ENCODE assay signal across 8 mouse cellular contexts in genomic region chr1:152799897-152800296, GRCm38 (mm10). TPM values are rescaled to one million over a fixed set of nuclear protein-coding genes. Genes with fewer than 3 reads are reported as not detected.
DNase-seq lines count a peak whose midpoint lies in the region; ATAC-seq lines count a peak whose summit lies in the region.

Ncf2 (plus strand) TSS chr1:152800194.

- ATAC-seq in lung, embryonic 16.5 days (ENCODE audit: low read depth) = peak; percentile 94
- peak; percentile 77; the same call in 1 of the 2 replicates for ATAC-seq in forebrain, embryonic 12.5 days (ENCODE audit: low FRiP score)
- ATAC-seq in neutrophil, adult 5-6 weeks (ENCODE audit: extremely low read depth, insufficient number of reproducible peaks, low FRiP score, poor library complexity, severe bottlenecking) = no peak

- no peaks in the 10 kb centered on the region for H3K36me3 ChIP-seq in lung, embryonic 16.5 days (ENCODE audit: control insufficient read depth, insufficient read depth, low read length)
- H3K36me3 ChIP-seq in forebrain, embryonic 12.5 days (replicated peaks) = no peaks in the 10 kb centered on the region

- H3K9me3 ChIP-seq in lung, embryonic 16.5 days (ENCODE audit: control insufficient read depth, low read length) = no peaks in the 10 kb centered on the region
- no peaks in the 10 kb centered on the region for H3K9me3 ChIP-seq in forebrain, embryonic 12.5 days

- no peak for DNase-seq in lung, adult 18-20 months
- peak; percentile 55 for DNase-seq in kidney, postnatal 14 days
- DNase-seq in gastrocnemius, postnatal 25 days = no peak
- no peak for DNase-seq in spleen, postnatal 14 days (ENCODE audit: low spot score in 2 of 2)
- no peak for DNase-seq in cerebellum, adult 9-11 months

- H3K4me2 ChIP-seq in lung, embryonic 16.5 days (ENCODE audit: low read depth, low read length) = no peak within 1 kb of the TSS
- no peak within 1 kb of the TSS for H3K4me2 ChIP-seq in forebrain, embryonic 12.5 days

- H3K9ac ChIP-seq in lung, embryonic 16.5 days (ENCODE audit: low read length) = no peak within 1 kb of the TSS
- H3K9ac ChIP-seq in forebrain, embryonic 12.5 days = no peak within 1 kb of the TSS

- no peaks in the 10 kb centered on the region for H3K27me3 ChIP-seq in lung, embryonic 16.5 days (ENCODE audit: control insufficient read depth, insufficient read depth, low read depth, low read length)
- no peaks in the 10 kb centered on the region for H3K27me3 ChIP-seq in forebrain, embryonic 12.5 days

- H3K4me3 ChIP-seq in lung, embryonic 16.5 days (ENCODE audit: low read length) = no peak within 1 kb of the TSS
- H3K4me3 ChIP-seq in forebrain, embryonic 12.5 days (replicated peaks) = no peak within 1 kb of the TSS

- 14% methylated on average over 2 of the region's 2 CpGs for WGBS in lung, embryonic 16.5 days
- WGBS in forebrain, embryonic 12.5 days = 4% methylated on average over 2 of the region's 2 CpGs

- H3K27ac ChIP-seq in lung, embryonic 16.5 days (ENCODE audit: low read length) = no peak within 1 kb of the TSS
- H3K27ac ChIP-seq in forebrain, embryonic 12.5 days = no peak within 1 kb of the TSS

- peaks cover 3% of the 10 kb centered on the region; the same call in 1 of the 2 replicates for H3K4me1 ChIP-seq in lung, embryonic 16.5 days (replicated peaks; ENCODE audit: control insufficient read depth, insufficient read depth, low read length)
- peaks cover 3% of the 10 kb centered on the region for H3K4me1 ChIP-seq in forebrain, embryonic 12.5 days

RNA-seq across cellular contexts. Expression of gene Ncf2, which starts in this region (rescaled TPM):
- polyA plus RNA-seq in lung, embryonic 16.5 days (2015; fragmentation: Nextera tagmentation; extraction: Ambion mirVana) = 5.5 and 5.9 TPM in 2 replicates
- polyA plus RNA-seq in forebrain, embryonic 12.5 days (2016; fragmentation: Nextera tagmentation; extraction: Ambion mirVana) = 1.8 and 2.2 TPM in 2 replicates
- total RNA-seq in neutrophil, adult 5-6 weeks (2017) = 637 and 647 TPM in 2 replicates
- total RNA-seq in gastrocnemius, postnatal 25 days (2021) = 1 to 10 TPM; 1.2 TPM

Comparison
In these comparisons a context has a peak if more than half of its experiments do, and no peak if none do; other contexts are left out.
1. RNA of gene Ncf2 (total RNA-seq): 637 to 647 TPM in neutrophil, adult 5-6 weeks; 1.2 TPM in gastrocnemius, postnatal 25 days; every median in the first group is over 100 times any median in the second.